Mouse (Mus musculus) left cerebral cortex, adult 2 months (tissue): ENCODE measurements around the gene Ppfia2. TPM values are rescaled to one million over a fixed set of nuclear protein-coding genes. Genes with fewer than 3 reads are reported as not detected.

Experiments
- DNase-seq, 2 experiments: peaks; one replicate each; pipeline ENCODE4 v3.0.0; 2021 to 2022; ENCODE audit warnings: low spot score in 2 of 2, mixed read lengths in 1 of 2; ENCODE audit errors: extremely low spot score in 1 of 2
- H3K27ac ChIP-seq: fragments of 200-600 bp; 2 replicates; pipeline ENCODE4 v1.8.1; 2022
- H3K4me3 ChIP-seq: fragments of 200-600 bp; 2 replicates; pipeline ENCODE4 v1.8.1; 2022
- CTCF ChIP-seq: fragments of 200-600 bp; IDR thresholded peaks from 2 replicates; pipeline ENCODE4 v1.8.1; 2022; ENCODE audit warnings: antibody characterized with exemption, mild to moderate bottlenecking, moderate library complexity
- intact Hi-C: fragments of 180-260 bp; cut with DNase I; formaldehyde crosslinking; loops from one replicate; pipeline ENCODE4 v1.15.1; 2025
- long read RNA-seq, 2 experiments: library from polyadenylated mRNA; stranded (forward); transcript quantifications; one replicate each; pipeline ENCODE4 v2.0.0; 2021; ENCODE audit warnings: borderline mapping rate in 2 of 2
- total RNA-seq, 2 experiments: library from RNA; stranded (reverse); gene quantifications; 2 replicates each; pipeline ENCODE4 v1.2.3; 2021

The Ppfia2 gene
- 10 to 100 TPM; 80.7 to 86.8 TPM for total RNA-seq
- long read RNA-seq, experiment 1, full-length matches to known transcripts, result 2 of 31 reads
- long read RNA-seq, experiment 1, partial matches to known transcripts, result 7 of 31 reads
- long read RNA-seq, experiment 1, other reads (novel, unspliced or antisense), result 22 of 31 reads
- long read RNA-seq, experiment 2, full-length matches to known transcripts, result 3 of 21 reads
- long read RNA-seq, experiment 2, partial matches to known transcripts, result 3 of 21 reads
- long read RNA-seq, experiment 2, other reads (novel, unspliced or antisense), result 15 of 21 reads

GRCm38 (mm10) chr10:106469855-106470532 lies at the start of gene Ppfia2:
Ppfia2 (plus strand) TSS chr10:106470339.
- DNase-seq, result peak; percentile 65 to 71
- intact Hi-C loops, result loop anchor here (1.0 to 10.0 kb wide), 7 partner anchors 39 to 625 kb away; partner anchors contain the start of genes Ccdc59 and Mettl25
- Histone ChIP-seq H3K4me3 (peak within 1 kb of the TSS; percentile 77), H3K27ac (peak within 1 kb of the TSS; percentile 91)
- TF ChIP-seq CTCF, result no peak

GRCm38 (mm10) chr10:106468956-106469721 lies 1.0 kb upstream of the Ppfia2 start:
- DNase-seq, result peak; percentile 71 to 78

GRCm38 (mm10) chr10:106470533-106471205 lies 530 bp downstream of the Ppfia2 start:
- DNase-seq, result peak in 1 of 2 experiments; percentile 8
- intact Hi-C loops, result loop anchor here (2.0 to 10.0 kb wide), 3 partner anchors 38 to 626 kb away; partner anchors contain the start of genes Ccdc59 and Mettl25
- TF ChIP-seq CTCF, result no peak

More at GRCm38 (mm10) chr10:106468956-106469721, 1.0 kb upstream of the Ppfia2 start:
- Histone ChIP-seq H3K27ac (peak overlapping the region; percentile 87), H3K4me3 (peak overlapping the region; percentile 77)
- no peak for TF ChIP-seq CTCF
- intact Hi-C loops, result loop anchor here (1.0 to 5.0 kb wide), 4 partner anchors 54 to 347 kb away; no protein-coding TSS in a partner anchor

GRCm38 (mm10) chr10:106509281-106510165 lies 39.4 kb downstream of the Ppfia2 start:
- H3K27ac ChIP-seq, result peak overlapping the region; percentile 73
- intact Hi-C loops, result loop anchor here (2.0 to 5.0 kb wide), 2 partner anchors 39 to 78 kb away; partner anchors contain the start of gene Ppfia2
- no peak for TF ChIP-seq CTCF

More at GRCm38 (mm10) chr10:106470533-106471205, 530 bp downstream of the Ppfia2 start:
- Histone ChIP-seq H3K4me3 (peak overlapping the region; percentile 77), H3K27ac (peak overlapping the region; percentile 91)

GRCm38 (mm10) chr10:106566036-106566435 lies 95.9 kb downstream of the Ppfia2 start:
- intact Hi-C loops, result no loop called here
- TF ChIP-seq CTCF, result no peak
- no peak overlapping the region for H3K4me3 ChIP-seq
- H3K27ac ChIP-seq, result no peak overlapping the region
- peak in 1 of 2 experiments; percentile 28 for DNase-seq

More at GRCm38 (mm10) chr10:106509281-106510165, 39.4 kb downstream of the Ppfia2 start:
- peak; percentile 15 to 19 for DNase-seq
- H3K4me3 ChIP-seq, result no peak overlapping the region

- TF ChIP-seq CTCF, result no peak
- H3K4me3 ChIP-seq, result no peak overlapping the region
- no peak overlapping the region for H3K27ac ChIP-seq
- intact Hi-C loops, result loop anchor here (1.0 to 10.0 kb wide), 5 partner anchors 73 to 718 kb away; no protein-coding TSS in a partner anchor
- DNase-seq, result no peak
These were observed 114.9 kb downstream of the Ppfia2 start for GRCm38 (mm10) chr10:106585026-106585425.

- peak in 1 of 2 experiments; percentile 24 for DNase-seq
- H3K4me3 ChIP-seq, result no peak overlapping the region
- intact Hi-C loops, result loop anchor here (1.0 to 10.0 kb wide), 5 partner anchors 73 to 719 kb away; no protein-coding TSS in a partner anchor
- TF ChIP-seq CTCF, result peak; percentile 85
- H3K27ac ChIP-seq, result no peak overlapping the region
These were observed 115.4 kb downstream of the Ppfia2 start for GRCm38 (mm10) chr10:106585476-106586080.

- TF ChIP-seq CTCF, result no peak
- Histone ChIP-seq H3K4me3 (no peak overlapping the region), H3K27ac (no peak overlapping the region)
- no peak for DNase-seq
- intact Hi-C loops, result loop anchor here (5.0 to 10.0 kb wide), 2 partner anchors 76 to 333 kb away; no protein-coding TSS in a partner anchor
These were observed 117.7 kb downstream of the Ppfia2 start for GRCm38 (mm10) chr10:106587817-106588216.

- DNase-seq, result no peak
- Histone ChIP-seq H3K27ac (no peak overlapping the region), H3K4me3 (no peak overlapping the region)
- no peak for TF ChIP-seq CTCF
- intact Hi-C loops, result no loop called here
These were observed 120.8 kb downstream of the Ppfia2 start for GRCm38 (mm10) chr10:106590944-106591343.
